Mouse (Mus musculus) liver, embryonic 14.5 days (tissue): ENCODE measurements at regions not wholly inside any gene's neighbourhood (a gene's known extent, or its start where the extent isn't known, plus 50 kb on each side); places are given as distances from the start of the nearest gene placed in this dataset.

ENCODE experiments used
- ATAC-seq: fragments of 200-750 bp; cut with Nextera tagmentation; 2 replicates; pipeline ENCODE4 v1.8.0; 2017; ENCODE audit warnings: moderate number of reproducible peaks, mild to moderate bottlenecking, moderate library complexity; ENCODE audit not compliant: insufficient read depth
- DNase-seq, 3 experiments: peaks; one replicate each; pipeline ENCODE4 v3.0.0-alpha.2; 2012 to 2013; ENCODE audit warnings: low read depth in 3 of 3, low spot score in 3 of 3
- H3K27ac ChIP-seq: fragments of 300-500 bp; sonication (generic); 2 replicates; pipeline ENCODE4 v1.5.1; 2014; ENCODE audit warnings: moderate library complexity, mild to moderate bottlenecking, control low read depth, inconsistent platforms
- H3K27me3 ChIP-seq: fragments of 300-500 bp; sonication (generic); 2 replicates; pipeline ENCODE4 v1.6.1; 2014; ENCODE audit warnings: mild to moderate bottlenecking, low read length, moderate library complexity; ENCODE audit not compliant: control insufficient read depth, insufficient read depth
- H3K36me3 ChIP-seq: fragments of 300-500 bp; sonication (generic); replicated peaks from 2 replicates; pipeline ENCODE4 v1.6.1; 2014; ENCODE audit warnings: low read depth; ENCODE audit not compliant: control insufficient read depth, insufficient read depth
- H3K4me1 ChIP-seq, 2 experiments: fragments of 200-500 bp in 1 of 2; fragments of 300-500 bp in 1 of 2; sonication (generic) in 1 of 2; replicated peaks; 2 replicates each; pipeline ENCODE4 v1.6.1; 2012 to 2014; ENCODE audit warnings: antibody characterized with exemption in 1 of 2, inconsistent platforms in 1 of 2, low read length in 1 of 2; ENCODE audit not compliant: control insufficient read depth in 2 of 2, insufficient read depth in 2 of 2
- H3K4me2 ChIP-seq: fragments of 300-500 bp; sonication (generic); 2 replicates; pipeline ENCODE4 v1.6.1; 2014; ENCODE audit warnings: low read depth, mild to moderate bottlenecking, control low read depth, moderate library complexity
- H3K4me3 ChIP-seq, 2 experiments: fragments of 200-500 bp in 1 of 2; fragments of 300-500 bp in 1 of 2; sonication (generic) in 1 of 2; 2 replicates each; pipeline ENCODE4 v1.5.1; 2012 to 2014; ENCODE audit warnings: low read depth in 2 of 2, low read length in 2 of 2, mild to moderate bottlenecking in 2 of 2, control low read depth in 1 of 2, inconsistent platforms in 1 of 2, moderate library complexity in 1 of 2; ENCODE audit not compliant: insufficient read depth in 1 of 2
- H3K9ac ChIP-seq: fragments of 300-500 bp; sonication (generic); replicated peaks from 2 replicates; pipeline ENCODE4 v1.6.1; 2014; ENCODE audit warnings: mild to moderate bottlenecking, control low read depth, moderate library complexity
- H3K9me3 ChIP-seq: fragments of 300-500 bp; sonication (generic); 2 replicates; pipeline ENCODE4 v1.6.1; 2016; ENCODE audit warnings: low read length, mixed read lengths; ENCODE audit not compliant: control insufficient read depth
- CTCF ChIP-seq: IDR thresholded peaks from 2 replicates; pipeline ENCODE4 v1.5.1; 2016; ENCODE audit warnings: antibody characterized with exemption, low read depth, control low read depth
- EP300 ChIP-seq: IDR thresholded peaks from 2 replicates; pipeline ENCODE4 v1.6.1; 2016; ENCODE audit warnings: antibody characterized with exemption, low read depth
- WGBS: fragments of 180-500 bp; shearing (Covaris S2); extraction: QIAGEN DNeasy Blood & Tissue Kit; methylation state at CpG from one replicate; pipeline ENCODE4 v1.1.7; 2014; ENCODE audit not compliant: insufficient replicate concordance; 5-methylcytosine and 5-hydroxymethylcytosine counted together

DNA sequence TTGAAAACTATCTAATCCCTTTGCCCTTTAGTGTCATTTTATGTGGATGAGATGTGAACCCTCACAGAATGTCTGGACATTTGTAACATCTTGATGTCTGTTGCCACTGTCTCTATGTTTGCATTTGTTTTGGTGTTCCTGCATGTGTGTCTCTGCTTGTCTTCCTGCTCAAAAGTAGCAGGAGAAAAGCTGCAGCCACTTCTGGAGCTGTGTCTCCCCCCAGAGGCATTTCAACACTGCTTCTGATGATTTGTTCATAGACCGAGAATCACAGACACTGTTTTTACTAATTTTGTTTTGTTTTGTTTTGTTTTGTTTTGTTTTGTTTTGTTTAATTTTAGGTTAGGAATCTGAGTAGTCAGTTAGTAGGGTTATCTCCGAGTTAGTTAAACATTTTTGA is 883.8 kb downstream of the Gbe1 start:
- Histone ChIP-seq H3K9me3 (no peaks in the 10 kb centered on the region), H3K27me3 (no peaks in the 10 kb centered on the region), H3K9ac (no peak overlapping the region), H3K4me1 (no peaks in the 10 kb centered on the region), H3K36me3 (no peaks in the 10 kb centered on the region), H3K27ac (no peak overlapping the region), H3K4me3 (no peak overlapping the region), H3K4me2 (no peak overlapping the region)
- WGBS, result 50% methylated on average over 2 of the region's 2 CpGs
- no peak for ATAC-seq
- no peak for TF ChIP-seq EP300
- no peak for TF ChIP-seq CTCF
- DNase-seq, result no peak

GRCm38 (mm10) chr16:71208806-71209205 is 895.1 kb downstream of the Gbe1 start:
- 52% methylated on average over 7 of the region's 7 CpGs for WGBS

DNA sequence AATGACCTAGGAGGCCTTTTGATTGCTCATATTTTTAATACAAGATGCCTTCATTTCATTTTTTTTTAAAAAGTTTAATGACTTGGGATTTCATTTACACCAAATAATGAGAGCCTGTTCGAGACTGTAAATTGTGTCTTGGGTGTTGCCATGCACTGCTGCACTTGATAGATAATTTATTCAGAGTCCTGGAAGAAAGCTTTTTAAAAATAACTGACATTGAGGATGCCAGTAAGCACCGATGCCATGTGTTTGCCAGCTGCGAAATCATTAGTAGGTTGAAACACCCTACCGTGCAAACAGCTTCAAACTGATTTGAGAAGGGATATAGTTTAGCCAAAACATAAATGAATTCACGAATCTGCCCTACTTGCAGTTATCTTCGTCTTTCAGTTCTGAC is 910.7 kb downstream of the Gbe1 start:
- no peak for DNase-seq

More at GRCm38 (mm10) chr16:71208806-71209205, 895.1 kb downstream of the Gbe1 start:
- Histone ChIP-seq H3K4me1 (no peaks in the 10 kb centered on the region), H3K9ac (no peak overlapping the region), H3K27ac (no peak overlapping the region), H3K36me3 (no peaks in the 10 kb centered on the region), H3K4me2 (no peak overlapping the region), H3K27me3 (no peaks in the 10 kb centered on the region), H3K9me3 (no peaks in the 10 kb centered on the region), H3K4me3 (no peak overlapping the region)
- TF ChIP-seq CTCF (no peak), EP300 (no peak)
- DNase-seq (no peak), ATAC-seq (no peak)

DNA sequence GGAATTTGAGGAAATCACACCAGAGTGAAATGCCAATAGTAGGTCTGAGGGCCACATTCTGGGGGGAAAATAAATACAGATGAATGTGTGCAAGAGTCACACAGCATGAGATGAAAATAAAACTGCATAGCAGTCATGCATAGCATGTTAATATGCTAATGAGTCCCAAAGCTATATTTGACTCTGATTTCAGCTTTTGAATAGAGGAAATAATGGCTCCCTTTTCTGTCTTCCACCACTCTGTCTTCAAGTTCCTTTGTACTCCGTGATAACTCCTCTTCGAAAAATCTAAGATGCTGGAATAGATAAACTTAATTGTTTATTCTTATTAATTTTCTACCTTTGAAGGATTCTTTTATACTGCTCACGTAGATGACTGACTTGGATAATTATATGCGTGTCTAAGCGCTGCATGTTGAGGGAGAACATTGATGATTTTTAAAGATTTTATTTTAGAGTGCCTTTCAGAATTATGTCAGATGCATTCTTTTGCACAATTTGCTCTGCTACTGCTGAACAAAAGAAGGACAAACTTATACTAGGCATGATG is 916.4 kb downstream of the Gbe1 start:
- Histone ChIP-seq H3K9me3 (no peaks in the 10 kb centered on the region), H3K36me3 (no peaks in the 10 kb centered on the region), H3K27me3 (no peaks in the 10 kb centered on the region), H3K4me2 (no peak overlapping the region), H3K4me3 (no peak overlapping the region), H3K9ac (no peak overlapping the region), H3K27ac (no peak overlapping the region), H3K4me1 (no peaks in the 10 kb centered on the region)
- TF ChIP-seq EP300, result no peak
- DNase-seq, result no peak
- 75% methylated on average over 5 of the region's 5 CpGs for WGBS
- no peak for ATAC-seq

More for the DNA sequence above, 910.7 kb downstream of the Gbe1 start:
- H3K36me3 ChIP-seq, result no peaks in the 10 kb centered on the region
- no peak overlapping the region for H3K4me3 ChIP-seq
- H3K27ac ChIP-seq, result no peak overlapping the region
- no peaks in the 10 kb centered on the region for H3K27me3 ChIP-seq
- no peak overlapping the region for H3K9ac ChIP-seq
- 57% methylated on average over 6 of the region's 6 CpGs for WGBS
- no peaks in the 10 kb centered on the region for H3K4me1 ChIP-seq
- H3K4me2 ChIP-seq, result no peak overlapping the region
- ATAC-seq, result no peak
- H3K9me3 ChIP-seq, result no peaks in the 10 kb centered on the region
- TF ChIP-seq EP300 (no peak), CTCF (no peak)

DNA sequence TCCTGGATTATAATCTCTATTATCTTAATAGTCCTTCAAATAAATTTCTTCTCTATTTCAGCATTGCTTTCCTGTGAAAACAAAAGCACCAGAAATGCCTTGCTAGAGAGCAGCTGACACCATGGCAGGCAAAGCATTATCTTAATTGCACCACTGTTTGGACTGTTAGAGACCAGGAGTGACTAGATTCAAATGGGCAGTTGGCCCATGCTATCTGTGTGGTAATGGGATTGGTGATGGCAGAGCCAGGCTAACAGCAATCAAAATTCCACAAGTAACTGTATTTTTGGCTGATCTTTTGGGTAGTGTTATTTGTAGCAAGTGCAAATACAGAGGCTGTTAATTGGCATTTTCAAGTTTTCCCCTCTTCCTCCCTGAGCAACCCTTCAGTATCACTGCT is 929.3 kb downstream of the Gbe1 start:
- ATAC-seq (no peak), DNase-seq (no peak)
- Histone ChIP-seq H3K4me1 (no peaks in the 10 kb centered on the region), H3K36me3 (no peaks in the 10 kb centered on the region), H3K9me3 (no peaks in the 10 kb centered on the region), H3K9ac (no peak overlapping the region), H3K27me3 (no peaks in the 10 kb centered on the region), H3K4me3 (no peak overlapping the region), H3K4me2 (no peak overlapping the region), H3K27ac (no peak overlapping the region)
- TF ChIP-seq CTCF (no peak), EP300 (no peak)

DNA sequence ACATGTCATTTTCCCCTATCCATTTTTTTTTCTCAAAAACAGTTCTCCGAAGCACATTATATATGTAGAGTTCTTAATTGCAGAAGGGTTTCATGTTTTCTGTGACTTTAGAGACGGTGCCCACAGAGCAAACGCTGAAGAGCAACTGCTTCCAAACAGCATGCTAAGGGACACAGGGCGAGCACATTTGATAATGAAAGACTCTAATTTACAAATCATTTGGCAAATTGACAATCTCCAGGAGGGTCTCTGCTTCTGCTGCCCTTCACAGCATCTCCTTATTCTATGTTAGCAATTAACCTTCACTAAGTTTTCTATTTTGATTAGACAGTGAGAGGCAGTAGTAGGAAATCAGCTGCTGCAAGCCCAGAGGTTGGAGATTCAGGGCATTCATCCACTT is 929.7 kb downstream of the Gbe1 start:
- TF ChIP-seq CTCF, result no peak
- no peak for TF ChIP-seq EP300
- Histone ChIP-seq H3K9me3 (no peaks in the 10 kb centered on the region), H3K4me1 (no peaks in the 10 kb centered on the region), H3K27ac (no peak overlapping the region), H3K9ac (no peak overlapping the region), H3K27me3 (no peaks in the 10 kb centered on the region), H3K36me3 (no peaks in the 10 kb centered on the region), H3K4me3 (no peak overlapping the region), H3K4me2 (no peak overlapping the region)
- no peak for DNase-seq
- WGBS, result 47% methylated on average over 4 of the region's 4 CpGs
- no peak for ATAC-seq
